Mouse (Mus musculus) lung, adult 10 weeks (tissue): ENCODE results near the gene Dram1. TPM values are rescaled to one million over a fixed set of nuclear protein-coding genes. Genes with fewer than 3 reads are reported as not detected.

ENCODE experiments used
- polyA plus RNA-seq: library from polyadenylated mRNA; stranded (reverse); fragments of 350-450 nt; fragmentation: Illumina TruSeq; extraction: RNeasy Lipid Tissue Mini Kit (QIAGEN cat#74804); gene quantifications from one replicate; pipeline ENCODE4 v1.2.3, GENCODE M21; 2014; ENCODE audit warnings: low read depth, low replicate concordance; ENCODE audit not compliant: insufficient read depth

The Dram1 gene
- polyA plus RNA-seq: 175 TPM

DNA sequence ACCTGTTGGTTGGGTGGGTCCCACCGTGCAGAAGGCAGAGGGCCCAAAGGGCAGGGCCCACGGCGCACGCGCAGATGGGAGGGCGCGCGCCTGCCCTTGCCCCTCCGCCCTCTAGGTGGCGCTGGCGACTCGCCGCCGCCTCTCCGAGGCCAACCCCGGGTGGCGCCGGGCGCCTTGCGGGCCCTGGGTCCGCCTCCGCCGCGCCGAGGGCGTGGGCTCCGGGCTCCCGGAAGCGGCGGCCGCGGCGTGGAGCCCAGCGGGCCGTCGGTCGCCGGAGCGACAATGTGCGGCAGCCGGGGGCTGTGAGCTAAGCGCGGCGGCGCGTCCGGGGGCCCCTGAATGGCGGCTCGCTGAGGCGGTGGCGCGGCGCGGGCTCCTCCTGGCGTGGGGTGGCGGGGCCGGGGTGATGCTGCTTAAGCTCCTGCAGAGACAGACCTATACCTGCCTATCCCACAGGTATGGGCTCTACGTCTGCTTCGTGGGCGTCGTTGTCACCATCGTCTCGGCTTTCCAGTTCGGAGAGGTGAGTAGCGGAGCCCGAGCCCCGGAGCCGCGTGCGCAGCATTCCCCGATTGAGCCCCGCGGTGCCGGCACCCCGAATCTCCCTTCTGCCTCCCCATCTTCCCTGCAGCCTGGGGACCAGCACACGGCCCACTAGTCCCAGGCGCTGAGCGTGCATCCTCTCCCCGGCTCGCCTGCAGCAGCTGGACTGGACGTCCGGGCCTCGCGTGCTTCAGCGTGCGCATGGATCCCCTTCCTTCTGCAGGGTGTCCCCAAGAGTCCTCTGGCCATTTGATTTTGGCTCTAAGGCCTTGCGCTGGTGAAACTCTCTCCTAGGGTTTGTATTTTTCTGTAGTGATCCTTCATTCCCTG lies at the start of gene Dram1, which contains the start of gene Gnptab:
Dram1 (minus strand) TSS at position 68 of the 873 bp plus-strand sequence.
Gnptab (plus strand) TSS at position 120 of the 873 bp plus-strand sequence.

Other genes with a start within 250 kb of the Dram1 start
- 0.21 TPM for gene Parpbp, start 232.1 kb downstream of the Dram1 start, polyA plus RNA-seq
- 8.3 TPM for gene Nup37, start 232.1 kb downstream of the Dram1 start, polyA plus RNA-seq
- gene Washc3, start 178.0 kb downstream of the Dram1 start, polyA plus RNA-seq: 52.8 TPM
- 9.7 TPM for gene Gnptab, start 52 bp upstream of the Dram1 start, polyA plus RNA-seq
- not detected for gene Sycp3, start 80.5 kb upstream of the Dram1 start, polyA plus RNA-seq
- 73.1 TPM for gene Chpt1, start 125.0 kb upstream of the Dram1 start, polyA plus RNA-seq
- gene Mybpc1, start 226.1 kb upstream of the Dram1 start, polyA plus RNA-seq: not detected